Mouse (Mus musculus) limb, embryonic 11.5 days (tissue): ENCODE measurements at regions not wholly inside any gene's neighbourhood (a gene's known extent, or its start where the extent isn't known, plus 50 kb on each side); places are given as distances from the start of the nearest gene placed in this dataset.

ENCODE experiments used
- ATAC-seq: fragments of 200-750 bp; cut with Nextera tagmentation; 2 replicates; pipeline ENCODE4 v1.8.0; 2017; ENCODE audit warnings: low read depth; ENCODE audit not compliant: insufficient number of reproducible peaks, low FRiP score, low TSS enrichment
- DNase-seq: peaks from one replicate; pipeline ENCODE4 v3.0.0-alpha.2; 2015; ENCODE audit warnings: low spot score
- H3K27ac ChIP-seq: fragments of 300-500 bp; sonication (generic); replicated peaks from 2 replicates; pipeline ENCODE4 v1.5.1; 2014; ENCODE audit warnings: low read depth, mild to moderate bottlenecking, low read length
- H3K27me3 ChIP-seq: fragments of 300-500 bp; sonication (generic); 2 replicates; pipeline ENCODE4 v1.6.1; 2014; ENCODE audit warnings: mild to moderate bottlenecking, low read length, mixed read lengths; ENCODE audit not compliant: control insufficient read depth, insufficient read depth
- H3K36me3 ChIP-seq: fragments of 300-500 bp; sonication (generic); 2 replicates; pipeline ENCODE4 v1.6.1; 2014; ENCODE audit warnings: mild to moderate bottlenecking, low read length, moderate library complexity, mixed read lengths; ENCODE audit not compliant: control insufficient read depth, insufficient read depth
- H3K4me1 ChIP-seq: fragments of 300-500 bp; sonication (generic); 2 replicates; pipeline ENCODE4 v1.6.1; 2014; ENCODE audit warnings: low read length, mixed read lengths; ENCODE audit not compliant: control insufficient read depth, insufficient read depth
- H3K4me2 ChIP-seq: fragments of 300-500 bp; sonication (generic); 2 replicates; pipeline ENCODE4 v1.6.1; 2014; ENCODE audit warnings: low read depth, mild to moderate bottlenecking, moderate library complexity; ENCODE audit not compliant: severe bottlenecking
- H3K4me3 ChIP-seq: fragments of 300-500 bp; sonication (generic); 2 replicates; pipeline ENCODE4 v1.5.1; 2014; ENCODE audit warnings: low read depth, low read length
- H3K9ac ChIP-seq: fragments of 300-500 bp; sonication (generic); 2 replicates; pipeline ENCODE4 v1.6.1; 2014; ENCODE audit warnings: mild to moderate bottlenecking, low read length
- H3K9me3 ChIP-seq: fragments of 300-500 bp; sonication (generic); 2 replicates; pipeline ENCODE4 v1.6.1; 2016; ENCODE audit warnings: low read length; ENCODE audit not compliant: control insufficient read depth
- WGBS: fragments of 180-500 bp; shearing (Covaris S2); extraction: QIAGEN DNeasy Blood & Tissue Kit; methylation state at CpG from one replicate; pipeline ENCODE4 v1.1.7; 2014; 5-methylcytosine and 5-hydroxymethylcytosine counted together

- DNase-seq (no peak), ATAC-seq (no peak)
- H3K4me3 ChIP-seq = no peak overlapping the region
- H3K36me3 ChIP-seq = no peaks in the 10 kb centered on the region
- H3K9me3 ChIP-seq = no peaks in the 10 kb centered on the region
- H3K27me3 ChIP-seq = no peaks in the 10 kb centered on the region
- no peaks in the 10 kb centered on the region for H3K4me1 ChIP-seq
- no peak overlapping the region for H3K9ac ChIP-seq
- no peak overlapping the region for H3K27ac ChIP-seq
- no peak overlapping the region for H3K4me2 ChIP-seq
Measured at GRCm38 (mm10) chr13:79387928-79388327, 1188.4 kb upstream of the Nr2f1 start.

GRCm38 (mm10) chr13:79341494-79341893, 1141.9 kb upstream of the Nr2f1 start:
- WGBS = 44% methylated on average over 8 of the region's 8 CpGs
- no peak overlapping the region for H3K27ac ChIP-seq
- no peak overlapping the region for H3K4me2 ChIP-seq
- no peak overlapping the region for H3K9ac ChIP-seq
- H3K27me3 ChIP-seq = no peaks in the 10 kb centered on the region
- DNase-seq (no peak), ATAC-seq (no peak)
- 0 out of 2 replicates have a peak, but pooled peaks cover 3% of the 10 kb centered on the region for H3K4me1 ChIP-seq
- no peak overlapping the region for H3K4me3 ChIP-seq
- no peaks in the 10 kb centered on the region for H3K9me3 ChIP-seq
- H3K36me3 ChIP-seq = no peaks in the 10 kb centered on the region

GRCm38 (mm10) chr13:79340459-79340858, 1140.9 kb upstream of the Nr2f1 start:
- H3K27ac ChIP-seq = no peak overlapping the region

GRCm38 (mm10) chr13:79339793-79340192, 1140.2 kb upstream of the Nr2f1 start:
- Histone ChIP-seq H3K9ac (no peak overlapping the region), H3K4me1 (no peaks in the 10 kb centered on the region), H3K4me2 (no peak overlapping the region), H3K9me3 (no peaks in the 10 kb centered on the region), H3K27ac (no peak overlapping the region), H3K4me3 (no peak overlapping the region), H3K36me3 (no peaks in the 10 kb centered on the region), H3K27me3 (no peaks in the 10 kb centered on the region)
- WGBS = 29% methylated on average over 4 of the region's 4 CpGs
- ATAC-seq (0 out of 2 replicates have a peak, but pooled peaks have one; percentile 26), DNase-seq (no peak)

More at GRCm38 (mm10) chr13:79340459-79340858, 1140.9 kb upstream of the Nr2f1 start:
- no peaks in the 10 kb centered on the region for H3K27me3 ChIP-seq
- H3K4me1 ChIP-seq = no peaks in the 10 kb centered on the region
- H3K36me3 ChIP-seq = no peaks in the 10 kb centered on the region
- H3K4me3 ChIP-seq = no peak overlapping the region
- no peaks in the 10 kb centered on the region for H3K9me3 ChIP-seq
- no peak for ATAC-seq
- no peak for DNase-seq
- H3K4me2 ChIP-seq = no peak overlapping the region
- H3K9ac ChIP-seq = no peak overlapping the region
- WGBS = 83% methylated on average over 4 of the region's 4 CpGs

GRCm38 (mm10) chr13:79320146-79320545, 1120.6 kb upstream of the Nr2f1 start:
- H3K36me3 ChIP-seq = no peaks in the 10 kb centered on the region
- no peaks in the 10 kb centered on the region for H3K4me1 ChIP-seq
- no peak overlapping the region for H3K4me3 ChIP-seq
- ATAC-seq (no peak), DNase-seq (no peak)
- H3K9me3 ChIP-seq = no peaks in the 10 kb centered on the region
- H3K27me3 ChIP-seq = no peaks in the 10 kb centered on the region
- no peak overlapping the region for H3K4me2 ChIP-seq
- no peak overlapping the region for H3K9ac ChIP-seq
- WGBS = 63% methylated on average over 2 of the region's 2 CpGs
- no peak overlapping the region for H3K27ac ChIP-seq

GRCm38 (mm10) chr13:79309584-79310110, 1110.1 kb upstream of the Nr2f1 start:
- no peak for DNase-seq
- H3K4me1 ChIP-seq = no peaks in the 10 kb centered on the region
- 79% methylated on average over 5 of the region's 5 CpGs for WGBS
- H3K9me3 ChIP-seq = no peaks in the 10 kb centered on the region
- no peak overlapping the region for H3K9ac ChIP-seq
- ATAC-seq = no peak
- no peaks in the 10 kb centered on the region for H3K27me3 ChIP-seq
- H3K4me3 ChIP-seq = no peak overlapping the region
- no peak overlapping the region for H3K27ac ChIP-seq
- H3K4me2 ChIP-seq = no peak overlapping the region
- no peaks in the 10 kb centered on the region for H3K36me3 ChIP-seq

GRCm38 (mm10) chr13:79297225-79297710, 1097.7 kb upstream of the Nr2f1 start:
- H3K27ac ChIP-seq = no peak overlapping the region
- no peaks in the 10 kb centered on the region for H3K4me1 ChIP-seq
- H3K9ac ChIP-seq = no peak overlapping the region
- no peak overlapping the region for H3K4me2 ChIP-seq
- ATAC-seq (no peak), DNase-seq (no peak)
- H3K4me3 ChIP-seq = no peak overlapping the region
- no peaks in the 10 kb centered on the region for H3K9me3 ChIP-seq
- no peaks in the 10 kb centered on the region for H3K36me3 ChIP-seq
- no peaks in the 10 kb centered on the region for H3K27me3 ChIP-seq
- WGBS = 68% methylated on average over 6 of the region's 6 CpGs

GRCm38 (mm10) chr13:79288022-79288421, 1088.5 kb upstream of the Nr2f1 start:
- H3K4me2 ChIP-seq = no peak overlapping the region
- H3K9me3 ChIP-seq = no peaks in the 10 kb centered on the region
- H3K4me1 ChIP-seq = no peaks in the 10 kb centered on the region
- H3K27ac ChIP-seq = no peak overlapping the region
- no peaks in the 10 kb centered on the region for H3K27me3 ChIP-seq
- DNase-seq = no peak
- 89% methylated on average over 1 of the region's 1 CpGs for WGBS
- ATAC-seq = no peak
- H3K9ac ChIP-seq = no peak overlapping the region
- no peaks in the 10 kb centered on the region for H3K36me3 ChIP-seq
- no peak overlapping the region for H3K4me3 ChIP-seq

GRCm38 (mm10) chr13:79286181-79286580, 1086.6 kb upstream of the Nr2f1 start:
- Histone ChIP-seq H3K4me2 (no peak overlapping the region), H3K9ac (no peak overlapping the region), H3K4me1 (no peaks in the 10 kb centered on the region), H3K36me3 (no peaks in the 10 kb centered on the region), H3K4me3 (no peak overlapping the region), H3K27me3 (no peaks in the 10 kb centered on the region), H3K9me3 (no peaks in the 10 kb centered on the region), H3K27ac (no peak overlapping the region)
- ATAC-seq (no peak), DNase-seq (no peak)
- WGBS = 94% methylated on average over 3 of the region's 3 CpGs
